Mouse (Mus musculus): ENCODE data around the gene Rbbp9.

- TF ChIP-seq CTCF (IDR thresholded peaks at IDR 0.05; ENCODE audit: control insufficient read depth, insufficient read depth, insufficient replicate concordance, low read depth, low read length) (no peak), POLR2A (IDR thresholded peaks at IDR 0.05; ENCODE audit: control insufficient read depth, low read depth, low read length) (peak; percentile 49; the same call in 1 of the 2 replicates)
Measured at GRCm38 (mm10) chr2:144526981-144527820, 23.5 kb downstream of the Rbbp9 start, which contains the start of the genes Dzank1 and Polr3f.

All from testis, adult 2 months (tissue).